Mouse (Mus musculus) G1E-ER4 (cell line): ENCODE data around the gene Ccdc77. TPM values are rescaled to one million over a fixed set of nuclear protein-coding genes. Genes with fewer than 3 reads are reported as not detected.

Experiments
- GATA1 ChIP-seq: IDR thresholded peaks from one replicate; pipeline ENCODE4 v1.8.0; 2012; ENCODE audit warnings: low read length, inconsistent platforms
- polyA plus RNA-seq: library from polyadenylated mRNA; stranded (reverse); fragments of >175 nt; gene quantifications from 2 replicates; pipeline ENCODE4 v1.2.3, GENCODE M21; 2012

The Ccdc77 gene
- polyA plus RNA-seq, 1 experiment = 2.4 TPM

GRCm38 (mm10) chr6:120324295-120324927, 39.8 kb downstream of the Ccdc77 start:
- no peak for TF ChIP-seq GATA1

GRCm38 (mm10) chr6:120320369-120320768, 43.8 kb downstream of the Ccdc77 start:
- TF ChIP-seq GATA1 = no peak

GRCm38 (mm10) chr6:120319129-120319528, 45.0 kb downstream of the Ccdc77 start:
- TF ChIP-seq GATA1 = no peak

DNA sequence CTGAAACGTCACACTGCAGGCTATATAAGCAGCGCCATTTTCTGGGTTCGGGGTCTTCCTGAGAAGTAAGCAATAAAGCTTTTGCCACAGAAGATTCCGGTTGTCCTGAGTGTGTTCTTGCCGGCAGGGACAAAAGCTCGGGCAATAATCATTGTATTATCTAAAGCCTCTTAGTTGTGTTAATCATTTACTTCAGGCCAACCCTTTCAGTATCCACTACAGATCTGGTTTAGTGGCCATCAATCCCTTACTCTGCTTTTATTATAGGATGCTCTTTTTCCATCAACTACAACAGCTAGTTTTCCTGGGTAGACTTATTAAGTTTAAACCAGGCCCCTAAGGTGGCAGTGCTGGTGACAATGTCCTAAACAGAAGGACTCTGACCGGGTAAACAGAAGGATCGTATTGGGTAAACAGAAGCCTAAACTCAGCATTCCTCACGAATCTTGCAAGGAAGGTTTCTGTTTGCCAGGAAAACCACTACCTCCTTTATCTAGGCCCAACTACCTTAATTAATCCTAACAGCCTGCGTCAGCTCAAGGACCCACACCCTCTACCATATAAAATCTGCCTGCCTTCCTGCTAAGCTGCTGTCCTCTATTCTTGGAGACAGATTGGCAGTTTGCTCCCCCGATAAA, 45.8 kb downstream of the Ccdc77 start:
- TF ChIP-seq GATA1 = no peak

DNA sequence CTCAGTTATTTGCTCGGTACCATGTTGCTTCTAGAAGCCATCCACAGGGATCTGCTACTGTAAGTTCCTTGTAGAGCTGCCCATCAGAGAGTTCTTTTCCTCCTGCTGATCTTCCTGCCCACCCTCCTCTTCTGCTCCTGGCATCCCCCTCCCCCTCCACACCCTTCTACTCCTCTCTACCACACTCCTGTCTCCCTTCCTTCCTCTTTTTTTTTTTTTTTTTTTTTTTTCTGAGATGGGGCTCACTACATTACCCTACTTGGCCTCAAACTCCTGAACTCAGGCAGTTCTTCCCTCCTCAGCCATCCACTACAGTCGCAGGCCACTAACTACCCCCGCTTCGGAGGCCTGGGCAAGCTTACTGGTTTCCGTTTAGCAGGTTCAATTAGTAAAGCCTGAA, 51.7 kb downstream of the Ccdc77 start:
- TF ChIP-seq GATA1 = no peak

DNA sequence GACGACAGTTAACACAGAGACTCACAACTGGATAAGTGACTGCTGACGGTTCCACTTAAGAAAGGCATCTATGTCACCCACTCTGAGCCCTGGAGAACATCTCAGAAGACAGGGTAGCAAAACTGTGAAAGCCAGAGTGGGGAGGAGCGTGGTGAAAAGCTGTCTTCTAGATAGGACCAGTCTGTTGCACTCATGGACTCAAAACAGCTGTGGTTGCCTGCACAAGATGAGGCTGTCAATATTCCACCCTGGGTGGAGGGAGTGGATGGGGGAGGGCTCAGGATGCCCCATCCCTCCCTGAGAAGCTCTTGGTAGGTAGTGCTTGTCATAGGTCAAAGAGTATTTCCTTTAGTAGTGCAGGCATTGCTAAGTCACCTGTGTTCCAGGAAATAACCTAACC, 54.4 kb downstream of the Ccdc77 start:
- TF ChIP-seq GATA1 = no peak

GRCm38 (mm10) chr6:120309338-120309737, 54.8 kb downstream of the Ccdc77 start:
- TF ChIP-seq GATA1 = no peak

GRCm38 (mm10) chr6:120306859-120307594, 57.1 kb downstream of the Ccdc77 start:
- no peak for TF ChIP-seq GATA1

- no peak for TF ChIP-seq GATA1
Observed at GRCm38 (mm10) chr6:120302755-120303316, 61.3 kb downstream of the Ccdc77 start.

- no peak for TF ChIP-seq GATA1
Observed at GRCm38 (mm10) chr6:120301137-120301536, 63.0 kb downstream of the Ccdc77 start.

DNA sequence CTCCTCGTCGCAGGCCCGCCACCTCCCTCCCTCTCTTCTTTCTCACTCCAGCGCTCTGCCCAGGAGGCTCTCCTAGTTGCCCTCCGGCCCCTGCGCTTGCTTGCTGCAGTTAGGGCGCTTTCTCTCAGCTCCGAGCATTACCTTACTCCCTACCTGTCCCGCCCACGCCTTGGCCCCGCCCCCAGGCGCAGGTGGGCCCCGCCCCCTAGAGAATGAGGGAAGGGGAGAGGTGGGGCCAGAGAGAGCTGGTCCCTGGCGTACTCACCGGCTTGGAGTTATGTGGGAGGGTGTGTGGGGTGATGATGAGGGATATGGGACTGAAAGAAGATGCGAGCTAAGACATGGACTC, 69.4 kb downstream of the Ccdc77 start:
- no peak for TF ChIP-seq GATA1

DNA sequence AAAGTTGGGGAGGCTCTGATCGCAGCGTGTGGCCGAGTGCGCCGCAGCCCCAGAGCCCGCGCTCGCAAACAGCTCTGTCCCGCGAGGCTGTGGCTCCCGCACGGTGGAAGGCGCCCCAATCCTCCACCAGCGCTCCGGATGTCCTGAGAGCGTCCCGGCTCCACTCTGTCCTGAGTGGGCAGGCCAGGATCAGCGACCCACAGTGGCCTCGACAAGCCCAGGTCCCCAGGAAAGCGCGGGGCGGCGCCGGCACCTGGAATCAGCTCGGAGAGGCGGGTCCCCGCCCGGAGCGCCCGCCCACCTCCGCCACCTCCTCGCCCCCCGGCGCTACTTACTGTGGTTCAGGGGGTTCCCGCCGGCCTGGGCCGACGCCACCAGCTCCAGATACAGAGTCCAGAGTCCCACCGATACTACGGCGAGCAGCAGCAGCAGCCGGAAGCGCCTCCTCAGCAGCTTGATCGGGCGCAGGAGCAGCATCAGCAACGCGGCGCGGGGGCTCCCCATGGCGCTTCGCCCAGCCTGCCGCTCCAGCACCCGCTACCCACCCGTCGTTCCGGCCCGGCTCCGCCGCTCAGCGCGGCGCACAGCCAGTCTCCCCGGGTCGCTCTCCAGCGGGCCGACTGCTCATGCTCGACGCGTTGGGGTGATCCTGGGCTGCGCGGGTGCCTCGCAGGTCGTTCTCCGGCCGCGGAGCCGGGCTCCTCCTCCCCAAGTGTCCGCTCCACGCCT, 70.0 kb downstream of the Ccdc77 start, which contains the start of the genes D330020A13Rik and B4galnt3:
D330020A13Rik (plus strand) TSS at position 309 of the 729 bp plus-strand sequence.
B4galnt3 (minus strand) TSS at position 504 of the 729 bp plus-strand sequence.
- no peak for TF ChIP-seq GATA1

DNA sequence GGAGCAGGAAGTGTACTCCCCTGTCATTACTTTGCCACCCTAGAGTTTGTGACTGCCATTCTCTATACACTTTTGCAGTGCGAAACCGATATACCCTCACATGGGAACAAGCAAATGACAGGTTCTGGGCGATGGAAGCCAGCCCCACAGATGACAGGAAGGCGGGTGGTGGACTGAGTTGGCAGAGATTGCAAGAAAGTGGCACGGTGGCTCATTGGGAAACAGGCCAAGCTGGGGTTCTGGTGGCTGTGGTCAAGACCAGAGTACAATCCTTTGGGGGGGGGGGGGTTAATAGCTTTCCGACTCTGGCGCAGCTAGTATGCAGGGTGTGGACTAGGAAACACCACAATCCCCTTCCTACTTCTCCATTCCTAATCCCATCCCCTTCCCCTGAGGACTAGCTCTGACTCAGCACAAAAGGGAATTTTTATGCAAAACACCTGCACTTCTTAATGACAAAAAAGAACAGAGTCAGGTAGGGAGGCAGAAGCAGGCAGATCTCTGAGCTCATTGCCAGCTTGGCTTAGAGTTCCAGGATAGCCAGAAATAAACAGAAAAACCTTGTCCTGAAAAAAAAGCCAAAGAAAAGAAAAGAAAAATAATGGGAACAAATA, 72.7 kb downstream of the Ccdc77 start:
- TF ChIP-seq GATA1 = no peak

- TF ChIP-seq GATA1 = no peak
Observed at GRCm38 (mm10) chr6:120289430-120289829, 74.7 kb downstream of the Ccdc77 start.

GRCm38 (mm10) chr6:120288541-120288940, 75.6 kb downstream of the Ccdc77 start:
- no peak for TF ChIP-seq GATA1
